Mouse (Mus musculus) granulocyte monocyte progenitor cell, adult 5-6 weeks (primary cell): ENCODE results near the gene Nanos2. TPM values are rescaled to one million over a fixed set of nuclear protein-coding genes. Genes with fewer than 3 reads are reported as not detected.
A peak's percentile ranks its signal among the peaks of the same experiment; 100 is the strongest.

Experiments
- ATAC-seq: replicated peaks from 2 replicates; pipeline ENCODE4 v1.8.0; 2016; ENCODE audit warnings: mild to moderate bottlenecking, moderate TSS enrichment, inconsistent platforms; ENCODE audit not compliant: poor library complexity, severe bottlenecking
- total RNA-seq, 2 experiments: library from RNA; stranded (forward) in 1 of 2; stranded (reverse) in 1 of 2; fragments of 200-712, 200-1000 nt in 1 of 2; fragments of >200 nt in 1 of 2; fragmentation: Nextera tagmentation in 1 of 2; gene quantifications; 2 replicates each; pipeline ENCODE4 v1.2.3; 2014 to 2017

The Nanos2 gene
- total RNA-seq, 2 experiments from 2014 or later = not detected

DNA sequence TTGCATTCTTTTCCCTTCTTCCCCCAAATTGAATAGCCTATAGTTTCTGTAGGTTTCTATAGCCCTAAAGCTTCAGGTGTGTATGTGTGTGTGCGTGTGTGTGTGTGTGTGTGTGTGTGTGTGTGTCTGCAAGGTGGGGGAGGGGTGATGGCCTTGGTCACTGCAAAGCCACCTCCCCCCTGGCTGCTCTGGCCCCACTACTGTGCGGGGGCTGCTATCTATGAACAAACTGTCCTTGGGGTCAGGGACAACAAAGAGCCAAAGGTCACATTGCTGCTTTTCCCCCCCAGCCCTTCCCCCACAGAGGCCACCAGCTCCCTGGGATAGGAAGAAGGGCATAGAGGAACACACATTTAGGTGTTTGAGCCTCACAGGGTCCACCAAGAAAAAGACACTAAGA lies 25.7 kb downstream of the Nanos2 start:
- no peak for ATAC-seq

DNA sequence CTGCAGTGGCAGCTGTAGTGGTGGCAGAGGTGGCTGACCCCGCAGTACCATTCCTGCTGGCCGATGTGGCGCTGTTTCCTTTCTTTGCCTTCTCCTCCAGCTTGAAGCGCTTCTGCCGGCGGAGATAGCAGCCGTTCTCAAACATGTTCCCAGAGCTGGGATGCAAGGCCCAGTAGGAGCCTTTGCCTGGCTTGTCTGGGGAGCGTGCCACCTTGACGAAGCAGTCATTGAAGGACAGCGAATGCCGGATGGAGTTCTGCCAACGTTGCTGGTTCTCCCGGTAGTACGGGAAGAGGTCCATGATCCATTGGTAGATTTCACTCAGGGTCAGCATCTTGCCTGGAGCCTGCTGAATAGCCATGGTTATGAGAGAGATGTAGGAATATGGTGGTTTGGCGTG lies 27.3 kb downstream of the Nanos2 start:
- no peak for ATAC-seq

GRCm38 (mm10) chr7:19016042-19016441 lies 28.8 kb downstream of the Nanos2 start:
- no peak for ATAC-seq

- ATAC-seq = no peak
Measured at GRCm38 (mm10) chr7:19017909-19018308, 30.7 kb downstream of the Nanos2 start.

DNA sequence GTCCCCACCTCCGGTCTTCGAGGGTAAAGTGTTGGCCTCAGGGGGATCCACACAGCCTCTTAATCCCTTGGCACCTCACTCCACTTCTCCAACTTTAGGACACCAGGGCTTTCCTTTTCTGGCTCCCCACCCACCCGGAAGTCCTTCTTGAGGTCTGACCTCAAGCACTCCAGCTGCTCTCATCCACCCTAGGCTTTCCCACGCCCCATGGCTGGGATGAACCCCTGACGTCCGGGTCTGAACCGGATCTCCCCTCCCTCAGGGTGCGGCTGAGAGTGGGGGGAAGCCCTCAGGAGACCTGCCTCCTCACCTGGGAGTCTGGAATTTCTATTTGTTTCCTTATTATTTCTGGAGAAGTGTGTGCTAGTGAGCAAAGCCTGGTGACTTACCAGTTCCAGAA lies 33.8 kb downstream of the Nanos2 start:
- ATAC-seq = no peak

DNA sequence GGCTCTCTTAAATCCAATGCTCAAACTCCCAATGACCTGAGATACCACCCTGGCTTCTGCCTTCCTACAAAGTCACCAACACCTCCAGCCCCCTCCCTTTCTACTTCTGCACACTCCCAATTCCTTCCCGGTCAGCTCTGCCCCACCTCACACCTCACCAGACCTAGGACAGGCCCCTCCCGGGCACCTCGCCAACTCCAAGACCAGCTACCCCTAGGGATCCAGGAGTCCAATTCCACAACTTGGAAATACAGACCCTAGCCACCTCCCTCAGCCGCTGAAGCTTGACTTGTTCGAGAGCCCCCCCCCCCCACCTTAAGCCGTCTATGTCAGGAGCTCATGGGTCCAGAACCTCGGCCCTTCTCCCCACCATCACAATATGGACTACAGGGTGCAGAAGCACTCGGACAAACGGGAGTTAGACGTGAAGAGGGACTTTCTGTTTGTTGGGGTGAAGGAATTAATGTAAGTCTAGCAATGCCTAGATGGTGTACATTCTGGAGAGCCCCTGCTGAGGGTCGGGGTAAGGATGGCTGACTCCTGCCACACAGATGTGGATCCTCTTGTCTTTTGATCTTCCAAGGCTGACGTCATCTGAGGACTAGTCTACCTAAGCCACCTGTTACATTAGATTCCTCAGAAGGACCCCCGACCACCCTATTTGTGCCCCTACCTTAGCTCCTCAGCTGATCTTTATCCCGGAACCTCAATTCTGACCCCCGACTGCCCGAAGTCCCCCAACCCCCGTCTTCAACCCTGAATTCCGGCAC lies 35.2 kb downstream of the Nanos2 start:
- no peak for ATAC-seq

DNA sequence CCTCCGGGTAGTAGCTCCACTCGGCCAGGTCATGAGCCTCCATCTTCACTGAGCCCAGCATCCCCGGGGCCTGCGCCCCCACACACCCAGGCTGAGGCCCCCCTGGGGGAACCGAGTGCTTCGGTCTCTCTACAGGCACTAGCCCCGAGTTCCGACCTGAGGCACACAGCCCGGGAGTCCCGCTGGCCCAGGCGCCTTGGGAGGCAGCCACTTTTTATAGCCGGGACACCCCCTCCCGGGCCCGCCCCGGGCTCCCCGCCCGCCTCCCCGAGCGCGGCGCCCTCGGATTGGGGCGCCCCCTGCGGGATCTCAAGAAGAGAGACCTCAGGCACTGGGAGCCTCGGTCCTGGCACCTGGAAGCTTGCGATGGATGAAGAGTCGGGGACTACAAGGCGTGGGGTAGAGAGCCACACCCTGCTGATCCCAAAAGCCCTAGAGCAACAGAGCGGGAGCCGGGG lies 36.2 kb downstream of the Nanos2 start, which contains the start of gene Foxa3:
Gene Foxa3, minus strand, starts transcription at position 182 of the 458 bp plus-strand sequence.
- peak; percentile 12 for ATAC-seq

- ATAC-seq = peak; percentile 83
Measured at GRCm38 (mm10) chr7:19024096-19024506, 36.9 kb downstream of the Nanos2 start, which contains the start of gene Sympk. Sympk (plus strand) TSS chr7:19024377.

- peak; percentile 17 for ATAC-seq
Measured at GRCm38 (mm10) chr7:19024581-19025255, 37.5 kb downstream of the Nanos2 start.

DNA sequence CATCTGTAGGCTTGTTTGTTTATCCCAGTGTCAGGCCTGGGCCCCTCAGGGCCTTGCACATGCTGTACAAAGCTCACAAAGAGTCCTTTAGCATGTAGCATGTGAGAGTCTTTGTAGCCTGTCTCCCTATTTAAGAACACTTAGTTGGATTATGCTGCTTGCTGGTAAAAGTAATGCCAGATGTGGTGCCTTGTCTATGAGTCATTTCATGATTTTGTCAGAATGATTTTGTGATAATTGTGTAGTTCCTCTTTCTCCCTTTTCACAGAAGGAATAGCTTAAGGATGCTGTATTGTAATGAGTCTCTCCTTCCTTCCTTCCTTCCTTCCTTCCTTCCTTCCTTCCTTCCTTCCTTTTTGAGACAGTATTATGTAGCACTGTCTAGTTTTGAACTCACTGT lies 40.9 kb downstream of the Nanos2 start:
- ATAC-seq = peak; percentile 20; the same call in 1 of the 2 replicates

GRCm38 (mm10) chr7:19029084-19029653 lies 42.0 kb downstream of the Nanos2 start:
- peak; percentile 72 for ATAC-seq

DNA sequence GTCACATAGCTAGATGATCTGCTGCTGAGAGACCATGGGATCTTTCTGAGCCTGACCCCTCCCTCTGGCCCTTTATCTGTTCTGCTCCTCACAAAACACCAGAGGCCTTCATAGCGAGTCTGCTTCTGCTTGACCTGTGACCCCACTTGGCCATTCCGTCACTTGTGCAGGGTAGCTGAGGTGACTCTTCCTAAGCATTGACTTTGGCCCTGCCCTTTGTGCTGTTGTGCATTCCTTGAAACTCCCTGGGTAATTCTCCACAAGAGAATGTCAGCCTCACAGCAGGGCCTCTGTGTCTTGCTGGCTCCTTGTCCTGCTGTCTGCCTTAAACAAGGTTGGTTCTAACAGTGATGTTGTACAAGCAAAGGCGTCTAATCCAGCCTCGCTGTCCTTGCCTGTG lies 44.4 kb downstream of the Nanos2 start:
- ATAC-seq = no peak

Other genes starting within 250 kb of the Nanos2 start
- not detected in 2 replicates for gene Psg19, start 188.9 kb upstream of the Nanos2 start, total RNA-seq (2014; fragmentation: Nextera tagmentation)
- gene Psg19, start 188.9 kb upstream of the Nanos2 start, total RNA-seq (2017) = not detected in 2 replicates
- gene Psg17, start 165.8 kb upstream of the Nanos2 start, total RNA-seq (2014; fragmentation: Nextera tagmentation) = not detected in 2 replicates
- gene Psg17, start 165.8 kb upstream of the Nanos2 start, total RNA-seq (2017) = not detected in 2 replicates
- gene Mill2, start 147.4 kb upstream of the Nanos2 start, total RNA-seq (2014; fragmentation: Nextera tagmentation) = 0.34 TPM in 1 of 2 replicates, not detected in the other
- gene Mill2, start 147.4 kb upstream of the Nanos2 start, total RNA-seq (2017) = 0.04 TPM in 1 of 2 replicates, not detected in the other
- 112 and 117 TPM in 2 replicates for gene Pglyrp1, start 116.1 kb upstream of the Nanos2 start, total RNA-seq (2014; fragmentation: Nextera tagmentation)
- 17.6 and 21.2 TPM in 2 replicates for gene Pglyrp1, start 116.1 kb upstream of the Nanos2 start, total RNA-seq (2017)
- 34.6 and 45.4 TPM in 2 replicates for gene Ccdc61, start 77.0 kb upstream of the Nanos2 start, total RNA-seq (2014; fragmentation: Nextera tagmentation)
- 11.4 and 12.1 TPM in 2 replicates for gene Ccdc61, start 77.0 kb upstream of the Nanos2 start, total RNA-seq (2017)
- not detected in 2 replicates for gene Nova2, start 61.5 kb upstream of the Nanos2 start, total RNA-seq (2014; fragmentation: Nextera tagmentation)
- not detected in 2 replicates for gene Nova2, start 61.5 kb upstream of the Nanos2 start, total RNA-seq (2017)
- not detected in 2 replicates for gene Mypop, start 3.8 kb downstream of the Nanos2 start, total RNA-seq (2014; fragmentation: Nextera tagmentation)
- 0.82 TPM in 1 of 2 replicates, not detected in the other for gene Mypop, start 3.8 kb downstream of the Nanos2 start, total RNA-seq (2017)
- gene Irf2bp1, start 16.6 kb downstream of the Nanos2 start, total RNA-seq (2014; fragmentation: Nextera tagmentation) = 14.5 and 24.3 TPM in 2 replicates
- 8.4 and 17.5 TPM in 2 replicates for gene Irf2bp1, start 16.6 kb downstream of the Nanos2 start, total RNA-seq (2017)
- gene Foxa3, start 36.1 kb downstream of the Nanos2 start, total RNA-seq (2014; fragmentation: Nextera tagmentation) = not detected in 2 replicates
- not detected in 2 replicates for gene Foxa3, start 36.1 kb downstream of the Nanos2 start, total RNA-seq (2017)
- 79.9 and 98.6 TPM in 2 replicates for gene Sympk, start 37.0 kb downstream of the Nanos2 start, total RNA-seq (2014; fragmentation: Nextera tagmentation)
- gene Sympk, start 37.0 kb downstream of the Nanos2 start, total RNA-seq (2017) = 38.5 and 46.7 TPM in 2 replicates
- not detected in 2 replicates for gene Rsph6a, start 67.3 kb downstream of the Nanos2 start, total RNA-seq (2014; fragmentation: Nextera tagmentation)
- gene Rsph6a, start 67.3 kb downstream of the Nanos2 start, total RNA-seq (2017) = not detected in 2 replicates
- gene Dmwd, start 88.8 kb downstream of the Nanos2 start, total RNA-seq (2014; fragmentation: Nextera tagmentation) = 2.2 and 4.9 TPM in 2 replicates
- gene Dmwd, start 88.8 kb downstream of the Nanos2 start, total RNA-seq (2017) = 0.99 and 3.4 TPM in 2 replicates
- 0.32 TPM in 1 of 2 replicates, not detected in the other for gene Dmpk, start 96.4 kb downstream of the Nanos2 start, total RNA-seq (2014; fragmentation: Nextera tagmentation)
- 1.0 TPM in 1 of 2 replicates, not detected in the other for gene Dmpk, start 96.4 kb downstream of the Nanos2 start, total RNA-seq (2017)
- gene Six5, start 107.2 kb downstream of the Nanos2 start, total RNA-seq (2014; fragmentation: Nextera tagmentation) = 4.0 and 8.1 TPM in 2 replicates
- 1.6 and 2.7 TPM in 2 replicates for gene Six5, start 107.2 kb downstream of the Nanos2 start, total RNA-seq (2017)
- gene Gm4969, start 131.0 kb downstream of the Nanos2 start, total RNA-seq (2014; fragmentation: Nextera tagmentation) = 0.71 TPM in 1 of 2 replicates, not detected in the other
- gene Gm4969, start 131.0 kb downstream of the Nanos2 start, total RNA-seq (2017) = 0.05 TPM in 1 of 2 replicates, not detected in the other
- 3.1 and 4.9 TPM in 2 replicates for gene Fbxo46, start 132.5 kb downstream of the Nanos2 start, total RNA-seq (2014; fragmentation: Nextera tagmentation)
- gene Fbxo46, start 132.5 kb downstream of the Nanos2 start, total RNA-seq (2017) = 4.7 and 5.4 TPM in 2 replicates
- gene Qpctl, start 161.9 kb downstream of the Nanos2 start, total RNA-seq (2014; fragmentation: Nextera tagmentation) = 4.2 and 12.0 TPM in 2 replicates
- 4.9 and 5.0 TPM in 2 replicates for gene Qpctl, start 161.9 kb downstream of the Nanos2 start, total RNA-seq (2017)
- 91.5 and 121 TPM in 2 replicates for gene Snrpd2, start 162.3 kb downstream of the Nanos2 start, total RNA-seq (2014; fragmentation: Nextera tagmentation)
- 83.2 and 158 TPM in 2 replicates for gene Snrpd2, start 162.3 kb downstream of the Nanos2 start, total RNA-seq (2017)
- not detected in 2 replicates for gene Gipr, start 178.7 kb downstream of the Nanos2 start, total RNA-seq (2014; fragmentation: Nextera tagmentation)
- gene Gipr, start 178.7 kb downstream of the Nanos2 start, total RNA-seq (2017) = 0.26 TPM in 1 of 2 replicates, not detected in the other
- 4.1 and 18.1 TPM in 2 replicates for gene Eml2, start 189.0 kb downstream of the Nanos2 start, total RNA-seq (2014; fragmentation: Nextera tagmentation)
- 10.4 and 22.7 TPM in 2 replicates for gene Eml2, start 189.0 kb downstream of the Nanos2 start, total RNA-seq (2017)
- gene Gpr4, start 225.1 kb downstream of the Nanos2 start, total RNA-seq (2014; fragmentation: Nextera tagmentation) = not detected in 2 replicates
- gene Gpr4, start 225.1 kb downstream of the Nanos2 start, total RNA-seq (2017) = not detected in 2 replicates
- gene Opa3, start 240.9 kb downstream of the Nanos2 start, total RNA-seq (2014; fragmentation: Nextera tagmentation) = 20.7 and 35.1 TPM in 2 replicates
- 14.6 and 18.3 TPM in 2 replicates for gene Opa3, start 240.9 kb downstream of the Nanos2 start, total RNA-seq (2017)